Mouse (Mus musculus) liver, embryonic 11.5 days (tissue): ENCODE data around the gene Grk1. TPM values are rescaled to one million over a fixed set of nuclear protein-coding genes. Genes with fewer than 3 reads are reported as not detected.

ENCODE experiments used
- ATAC-seq: fragments of 200-750 bp; cut with Nextera tagmentation; replicated peaks from 2 replicates; pipeline ENCODE4 v1.8.0; 2017; ENCODE audit warnings: moderate number of reproducible peaks, mild to moderate bottlenecking, moderate TSS enrichment, moderate library complexity; ENCODE audit not compliant: low FRiP score
- DNase-seq: peaks from one replicate; pipeline ENCODE4 v3.0.0-alpha.2; 2017; ENCODE audit warnings: low spot score
- H3K27ac ChIP-seq: fragments of 300-500 bp; sonication (generic); 2 replicates; pipeline ENCODE4 v1.5.1; 2014; ENCODE audit warnings: mild to moderate bottlenecking, low read depth, low read length, control low read depth
- H3K27me3 ChIP-seq: fragments of 300-500 bp; sonication (generic); replicated peaks from 2 replicates; pipeline ENCODE4 v1.6.1; 2014; ENCODE audit warnings: low read length, mixed read lengths; ENCODE audit not compliant: control insufficient read depth, insufficient read depth
- H3K36me3 ChIP-seq: fragments of 300-500 bp; sonication (generic); 2 replicates; pipeline ENCODE4 v1.6.1; 2014; ENCODE audit warnings: mild to moderate bottlenecking, low read length, moderate library complexity, mixed read lengths; ENCODE audit not compliant: control insufficient read depth, insufficient read depth
- H3K4me1 ChIP-seq: fragments of 300-500 bp; sonication (generic); replicated peaks from 2 replicates; pipeline ENCODE4 v1.6.1; 2014; ENCODE audit warnings: low read length, mixed read lengths; ENCODE audit not compliant: control insufficient read depth, insufficient read depth
- H3K4me2 ChIP-seq: fragments of 300-500 bp; sonication (generic); 2 replicates; pipeline ENCODE4 v1.6.1; 2014; ENCODE audit warnings: mild to moderate bottlenecking, control low read depth, moderate library complexity
- H3K4me3 ChIP-seq: fragments of 300-500 bp; sonication (generic); 2 replicates; pipeline ENCODE4 v1.5.1; 2014; ENCODE audit warnings: low read depth, low read length, control low read depth
- H3K9ac ChIP-seq: fragments of 300-500 bp; sonication (generic); 2 replicates; pipeline ENCODE4 v1.6.1; 2014; ENCODE audit warnings: low read depth, low read length, control low read depth
- H3K9me3 ChIP-seq: fragments of 300-500 bp; sonication (generic); 2 replicates; pipeline ENCODE4 v1.6.1; 2016; ENCODE audit warnings: low read length, inconsistent platforms, mixed read lengths; ENCODE audit not compliant: control insufficient read depth
- WGBS: fragments of 180-500 bp; shearing (Covaris S2); extraction: QIAGEN DNeasy Blood & Tissue Kit; methylation state at CpG from one replicate; pipeline ENCODE4 v1.1.7; 2014; 5-methylcytosine and 5-hydroxymethylcytosine counted together
- polyA plus RNA-seq: library from polyadenylated mRNA; unstranded; fragments of >200 nt; fragmentation: Nextera tagmentation; extraction: Ambion mirVana; gene quantifications from 2 replicates; pipeline ENCODE4 v1.2.1, GENCODE M21; 2014

The Grk1 gene
- polyA plus RNA-seq, 1 experiment from 2014 or later: 0.07 TPM

DNA sequence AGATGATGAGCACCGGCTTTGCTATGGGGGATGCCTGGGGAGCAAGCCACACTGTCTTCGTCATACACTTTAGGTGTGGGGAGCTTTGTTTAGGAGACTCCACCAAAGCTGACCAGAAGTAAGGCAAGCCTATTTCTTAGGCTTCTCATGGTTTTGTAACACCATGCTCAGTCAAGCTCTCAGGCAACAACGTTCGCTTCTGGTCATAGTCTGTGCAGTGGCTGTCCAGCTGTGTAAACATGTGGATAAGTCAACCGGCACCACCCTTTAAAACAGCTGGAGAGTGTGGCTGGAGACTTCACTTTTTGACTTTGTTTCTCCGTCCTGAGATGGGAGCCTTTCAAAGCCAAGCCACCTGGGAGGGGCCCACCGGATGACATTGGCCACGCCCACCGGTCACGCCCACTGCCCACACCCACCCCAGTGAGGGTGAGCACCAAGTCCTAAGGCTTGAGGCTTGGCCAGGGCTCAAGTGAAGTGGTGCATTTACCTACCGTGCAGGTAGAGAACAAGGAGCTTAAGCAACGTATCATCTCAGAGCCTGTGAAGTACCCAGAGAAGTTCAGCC lies 9.0 kb downstream of the Grk1 start:
- Histone ChIP-seq H3K4me2 (no peak overlapping the region), H3K9me3 (no peaks in the 10 kb centered on the region), H3K4me3 (no peak overlapping the region), H3K27me3 (no peaks in the 10 kb centered on the region), H3K27ac (no peak overlapping the region), H3K4me1 (no peaks in the 10 kb centered on the region), H3K9ac (no peak overlapping the region), H3K36me3 (no peaks in the 10 kb centered on the region)
- WGBS: 54% methylated on average over 12 of the region's 12 CpGs
- no peak for DNase-seq
- no peak for ATAC-seq

DNA sequence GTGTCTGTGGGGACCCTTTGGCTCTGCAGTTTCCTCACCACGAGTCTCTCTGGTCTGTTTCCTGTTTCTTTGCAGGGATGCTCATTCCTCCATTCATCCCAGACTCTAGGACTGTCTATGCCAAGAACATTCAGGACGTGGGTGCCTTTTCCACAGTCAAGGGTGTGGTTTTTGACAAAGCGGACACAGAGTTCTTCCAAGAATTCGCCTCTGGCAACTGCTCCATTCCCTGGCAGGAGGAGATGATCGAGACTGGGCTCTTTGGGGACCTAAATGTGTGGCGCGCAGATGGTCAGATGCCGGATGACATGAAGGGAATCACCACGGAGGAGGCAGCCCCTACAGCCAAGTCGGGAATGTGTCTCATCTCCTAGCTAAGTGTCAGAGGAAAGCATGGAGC lies 11.0 kb downstream of the Grk1 start:
- no peak overlapping the region for H3K27ac ChIP-seq
- no peaks in the 10 kb centered on the region for H3K36me3 ChIP-seq
- DNase-seq (no peak), ATAC-seq (no peak)
- H3K9me3 ChIP-seq: no peaks in the 10 kb centered on the region
- WGBS: 68% methylated on average over 10 of the region's 10 CpGs
- H3K27me3 ChIP-seq: no peaks in the 10 kb centered on the region
- H3K9ac ChIP-seq: no peak overlapping the region
- no peak overlapping the region for H3K4me2 ChIP-seq
- H3K4me1 ChIP-seq: no peaks in the 10 kb centered on the region
- no peak overlapping the region for H3K4me3 ChIP-seq

GRCm38 (mm10) chr8:13419111-13419639 lies 14.3 kb downstream of the Grk1 start:
- no peak overlapping the region for H3K27ac ChIP-seq
- 65% methylated on average over 2 of the region's 2 CpGs for WGBS
- H3K9ac ChIP-seq: no peak overlapping the region
- ATAC-seq (no peak), DNase-seq (no peak)
- H3K4me3 ChIP-seq: no peak overlapping the region
- H3K9me3 ChIP-seq: no peaks in the 10 kb centered on the region
- no peaks in the 10 kb centered on the region for H3K36me3 ChIP-seq
- H3K4me2 ChIP-seq: no peak overlapping the region
- no peaks in the 10 kb centered on the region for H3K27me3 ChIP-seq
- no peaks in the 10 kb centered on the region for H3K4me1 ChIP-seq

GRCm38 (mm10) chr8:13420970-13421369 lies 16.1 kb downstream of the Grk1 start:
- H3K9me3 ChIP-seq: no peaks in the 10 kb centered on the region
- H3K4me2 ChIP-seq: no peak overlapping the region
- no peak for ATAC-seq
- no peak overlapping the region for H3K4me3 ChIP-seq
- no peaks in the 10 kb centered on the region for H3K4me1 ChIP-seq
- H3K27ac ChIP-seq: no peak overlapping the region
- H3K9ac ChIP-seq: no peak overlapping the region
- WGBS: 90% methylated on average over 6 of the region's 6 CpGs
- H3K27me3 ChIP-seq: no peaks in the 10 kb centered on the region
- no peak for DNase-seq
- H3K36me3 ChIP-seq: no peaks in the 10 kb centered on the region

DNA sequence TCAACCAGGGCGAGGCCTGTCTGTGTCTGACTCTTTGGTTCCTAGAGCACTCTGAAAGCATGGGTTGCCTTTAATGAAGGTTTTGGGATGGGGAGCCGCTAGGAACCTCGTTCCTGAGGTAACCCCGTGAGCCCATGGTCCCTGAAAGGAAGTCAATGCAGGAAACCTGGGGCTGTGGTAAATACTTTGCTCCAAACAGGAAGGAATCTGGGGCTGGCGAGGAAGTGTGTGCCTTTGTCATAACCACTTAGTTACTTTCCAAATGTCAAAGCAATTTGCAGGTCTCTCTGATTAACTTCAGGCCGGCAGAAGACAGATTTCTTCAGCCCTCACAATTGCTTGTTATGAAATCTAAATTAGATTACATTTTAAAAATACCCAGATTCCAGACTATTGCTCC lies 22.5 kb downstream of the Grk1 start:
- Histone ChIP-seq H3K9ac (no peak overlapping the region), H3K4me3 (no peak overlapping the region), H3K9me3 (no peaks in the 10 kb centered on the region), H3K4me1 (no peaks in the 10 kb centered on the region), H3K4me2 (no peak overlapping the region), H3K27me3 (no peaks in the 10 kb centered on the region; the same call in 1 of the 2 replicates), H3K36me3 (no peaks in the 10 kb centered on the region), H3K27ac (no peak overlapping the region)
- no peak for DNase-seq
- WGBS: 42% methylated on average over 6 of the region's 6 CpGs
- ATAC-seq: no peak

GRCm38 (mm10) chr8:13428156-13428555 lies 23.3 kb downstream of the Grk1 start:
- no peaks in the 10 kb centered on the region for H3K4me1 ChIP-seq
- no peaks in the 10 kb centered on the region for H3K9me3 ChIP-seq
- H3K4me3 ChIP-seq: no peak overlapping the region
- H3K36me3 ChIP-seq: no peaks in the 10 kb centered on the region
- H3K27ac ChIP-seq: no peak overlapping the region
- no peak for DNase-seq
- no peak overlapping the region for H3K9ac ChIP-seq
- H3K4me2 ChIP-seq: no peak overlapping the region
- no peaks in the 10 kb centered on the region; the same call in 1 of the 2 replicates for H3K27me3 ChIP-seq
- WGBS: 76% methylated on average over 9 of the region's 9 CpGs
- no peak for ATAC-seq

GRCm38 (mm10) chr8:13430412-13430811 lies 25.5 kb downstream of the Grk1 start:
- Histone ChIP-seq H3K27me3 (peaks cover 16% of the 10 kb centered on the region), H3K27ac (no peak overlapping the region), H3K9me3 (no peaks in the 10 kb centered on the region), H3K36me3 (no peaks in the 10 kb centered on the region), H3K9ac (no peak overlapping the region), H3K4me3 (no peak overlapping the region), H3K4me1 (no peaks in the 10 kb centered on the region), H3K4me2 (no peak overlapping the region)
- whole genome bisulfite sequencing: 78% methylated on average over 7 of the region's 7 CpGs
- DNase-seq: no peak
- no peak for ATAC-seq

- no peaks in the 10 kb centered on the region for H3K36me3 ChIP-seq
- no peak overlapping the region for H3K4me3 ChIP-seq
- H3K4me2 ChIP-seq: no peak overlapping the region
- no peaks in the 10 kb centered on the region for H3K4me1 ChIP-seq
- H3K9me3 ChIP-seq: no peaks in the 10 kb centered on the region
- peaks cover 20% of the 10 kb centered on the region for H3K27me3 ChIP-seq
- DNase-seq (no peak), ATAC-seq (no peak)
- no peak overlapping the region for H3K9ac ChIP-seq
- H3K27ac ChIP-seq: no peak overlapping the region
These were observed 26.0 kb downstream of the Grk1 start for GRCm38 (mm10) chr8:13430866-13431265.

GRCm38 (mm10) chr8:13433130-13433529 lies 28.2 kb downstream of the Grk1 start:
- DNase-seq (no peak), ATAC-seq (no peak)
- 69% methylated on average over 5 of the region's 5 CpGs for WGBS
- Histone ChIP-seq H3K27ac (no peak overlapping the region), H3K9ac (no peak overlapping the region), H3K4me2 (no peak overlapping the region), H3K4me1 (no peaks in the 10 kb centered on the region), H3K27me3 (peaks cover 32% of the 10 kb centered on the region), H3K36me3 (no peaks in the 10 kb centered on the region), H3K4me3 (no peak overlapping the region), H3K9me3 (no peaks in the 10 kb centered on the region)
